Mouse (Mus musculus): ENCODE results near the gene Smdt1.

DNA sequence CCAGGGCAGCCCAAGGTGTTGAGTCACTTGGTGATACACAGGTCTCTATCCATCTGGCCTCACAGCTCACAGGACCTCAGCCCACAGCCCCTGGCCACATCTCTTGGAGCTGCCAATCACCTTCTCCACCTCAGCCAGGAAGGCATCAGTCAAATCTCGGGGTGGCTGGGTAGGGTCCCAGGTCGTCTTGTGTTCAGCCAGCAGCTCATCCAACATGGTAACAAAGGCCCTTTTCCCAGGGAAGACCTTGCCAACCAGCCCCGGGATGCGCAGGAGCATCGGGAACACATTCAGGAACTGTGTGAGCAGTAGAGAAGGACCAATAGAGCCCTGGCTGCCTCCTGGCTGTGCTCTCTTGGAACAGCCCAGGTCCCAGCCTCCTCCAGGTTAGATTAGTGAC lies 34.2 kb downstream of the Smdt1 start:
- no peak for TF ChIP-seq GATA1 (IDR thresholded peaks at IDR 0.05; ENCODE audit: low read length)
- TF ChIP-seq TAL1 (IDR thresholded peaks at IDR 0.05; ENCODE audit: low read length): no peak

Data from erythroblast, embryonic 14.5 days (primary cell).